Mouse (Mus musculus): ENCODE measurements around the gene Abr. TPM values are rescaled to one million over a fixed set of nuclear protein-coding genes. Genes with fewer than 3 reads are reported as not detected.

The Abr gene
- polyA plus RNA-seq, 1 experiment from 2014 or later = 44.9 TPM

GRCm38 (mm10) chr11:76449520-76450201 lies 172.5 kb downstream of the Abr start:
- Histone ChIP-seq H3K27ac (ENCODE audit: low read depth, low read length) (peak overlapping the region; percentile 82), H3K36me3 (ENCODE audit: control insufficient read depth, insufficient read depth, low read length) (0 out of 2 replicates have a peak, but pooled peaks cover 3% of the 10 kb centered on the region), H3K9me3 (ENCODE audit: control insufficient read depth, low read length) (no peaks in the 10 kb centered on the region), H3K4me2 (ENCODE audit: low read depth) (peak overlapping the region; percentile 9; the same call in 1 of the 2 replicates), H3K4me1 (ENCODE audit: control insufficient read depth, insufficient read depth, low read length) (peaks cover 27% of the 10 kb centered on the region), H3K4me3 (ENCODE audit: low read depth, low read length) (no peak overlapping the region), H3K27me3 (ENCODE audit: control insufficient read depth, insufficient read depth, low read length) (no peaks in the 10 kb centered on the region), H3K9ac (ENCODE audit: low read length) (peak overlapping the region; percentile 9)
- WGBS = 14% methylated on average over 15 of the region's 15 CpGs
- ATAC-seq (ENCODE audit: insufficient read depth, low FRiP score, low TSS enrichment) = peak; percentile 80
- DNase-seq (ENCODE audit: low spot score) = peak; percentile 65

GRCm38 (mm10) chr11:76446251-76446650 lies 175.9 kb downstream of the Abr start:
- ATAC-seq (ENCODE audit: insufficient read depth, low FRiP score, low TSS enrichment) (no peak), DNase-seq (ENCODE audit: low spot score) (peak; percentile 69)
- WGBS = 2% methylated on average over 10 of the region's 10 CpGs
- Histone ChIP-seq H3K36me3 (ENCODE audit: control insufficient read depth, insufficient read depth, low read length) (no peaks in the 10 kb centered on the region), H3K4me3 (ENCODE audit: low read depth, low read length) (no peak overlapping the region), H3K4me2 (ENCODE audit: low read depth) (no peak overlapping the region), H3K27ac (ENCODE audit: low read depth, low read length) (0 out of 2 replicates have a peak overlapping the region, but pooled peaks have one; percentile 10), H3K9me3 (ENCODE audit: control insufficient read depth, low read length) (no peaks in the 10 kb centered on the region), H3K9ac (ENCODE audit: low read length) (no peak overlapping the region), H3K4me1 (ENCODE audit: control insufficient read depth, insufficient read depth, low read length) (peaks cover 27% of the 10 kb centered on the region), H3K27me3 (ENCODE audit: control insufficient read depth, insufficient read depth, low read length) (no peaks in the 10 kb centered on the region)

- Histone ChIP-seq H3K27ac (ENCODE audit: low read depth, low read length) (no peak overlapping the region), H3K9me3 (ENCODE audit: control insufficient read depth, low read length) (no peaks in the 10 kb centered on the region), H3K9ac (ENCODE audit: low read length) (no peak overlapping the region), H3K27me3 (ENCODE audit: control insufficient read depth, insufficient read depth, low read length) (no peaks in the 10 kb centered on the region), H3K4me2 (ENCODE audit: low read depth) (no peak overlapping the region), H3K4me3 (ENCODE audit: low read depth, low read length) (no peak overlapping the region), H3K4me1 (ENCODE audit: control insufficient read depth, insufficient read depth, low read length) (peaks cover 26% of the 10 kb centered on the region), H3K36me3 (ENCODE audit: control insufficient read depth, insufficient read depth, low read length) (no peaks in the 10 kb centered on the region)
- no peak for DNase-seq (ENCODE audit: low spot score)
- WGBS = 39% methylated on average over 8 of the region's 8 CpGs
- ATAC-seq (ENCODE audit: insufficient read depth, low FRiP score, low TSS enrichment) = no peak
These were observed 176.7 kb downstream of the Abr start for GRCm38 (mm10) chr11:76445459-76445858.

DNA sequence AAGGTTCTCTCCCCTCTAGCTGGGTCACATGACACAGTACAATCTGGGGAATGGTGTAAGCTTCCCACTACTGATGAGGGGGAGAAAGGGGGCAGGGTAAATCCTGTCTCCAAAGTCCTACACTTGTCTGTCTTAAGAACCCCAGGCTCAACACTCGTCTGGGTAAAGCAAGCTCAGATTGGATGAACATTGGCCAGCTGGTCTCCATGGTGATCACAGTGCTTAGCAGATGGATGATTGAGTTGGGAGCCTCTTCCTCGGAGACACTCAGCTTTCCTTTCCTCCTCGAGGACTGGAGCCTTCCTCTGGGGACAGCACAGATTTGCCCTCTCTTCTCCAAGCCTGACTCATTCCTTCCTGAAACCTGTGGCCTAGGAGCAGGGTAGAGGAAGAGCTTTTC lies 182.4 kb downstream of the Abr start:
- Histone ChIP-seq H3K9me3 (ENCODE audit: control insufficient read depth, low read length) (no peaks in the 10 kb centered on the region), H3K36me3 (ENCODE audit: control insufficient read depth, insufficient read depth, low read length) (0 out of 2 replicates have a peak, but pooled peaks cover 2% of the 10 kb centered on the region), H3K4me3 (ENCODE audit: low read depth, low read length) (no peak overlapping the region), H3K27ac (ENCODE audit: low read depth, low read length) (no peak overlapping the region), H3K4me2 (ENCODE audit: low read depth) (no peak overlapping the region), H3K9ac (ENCODE audit: low read length) (no peak overlapping the region), H3K4me1 (ENCODE audit: control insufficient read depth, insufficient read depth, low read length) (peaks cover 3% of the 10 kb centered on the region; the same call in 1 of the 2 replicates), H3K27me3 (ENCODE audit: control insufficient read depth, insufficient read depth, low read length) (no peaks in the 10 kb centered on the region)
- WGBS = 16% methylated on average over 3 of the region's 3 CpGs
- no peak for DNase-seq (ENCODE audit: low spot score)
- no peak for ATAC-seq (ENCODE audit: insufficient read depth, low FRiP score, low TSS enrichment)

GRCm38 (mm10) chr11:76436864-76437437 lies 185.2 kb downstream of the Abr start:
- H3K4me3 ChIP-seq (ENCODE audit: low read depth, low read length) = peak overlapping the region; percentile 26
- peak overlapping the region; percentile 45 for H3K4me2 ChIP-seq (ENCODE audit: low read depth)
- H3K27me3 ChIP-seq (ENCODE audit: control insufficient read depth, insufficient read depth, low read length) = no peaks in the 10 kb centered on the region
- peak overlapping the region; percentile 47 for H3K9ac ChIP-seq (ENCODE audit: low read length)
- ATAC-seq (ENCODE audit: insufficient read depth, low FRiP score, low TSS enrichment) = peak; percentile 48; the same call in 1 of the 2 replicates
- 0 out of 2 replicates have a peak, but pooled peaks cover 2% of the 10 kb centered on the region for H3K36me3 ChIP-seq (ENCODE audit: control insufficient read depth, insufficient read depth, low read length)
- 3% methylated on average over 28 of the region's 28 CpGs for WGBS
- no peaks in the 10 kb centered on the region for H3K9me3 ChIP-seq (ENCODE audit: control insufficient read depth, low read length)
- peak; percentile 61 for DNase-seq (ENCODE audit: low spot score)
- H3K27ac ChIP-seq (ENCODE audit: low read depth, low read length) = peak overlapping the region; percentile 49; the same call in 1 of the 2 replicates
- peaks cover 3% of the 10 kb centered on the region; the same call in 1 of the 2 replicates for H3K4me1 ChIP-seq (ENCODE audit: control insufficient read depth, insufficient read depth, low read length)

GRCm38 (mm10) chr11:76436009-76436408 lies 186.1 kb downstream of the Abr start:
- Histone ChIP-seq H3K4me3 (ENCODE audit: low read depth, low read length) (no peak overlapping the region), H3K4me2 (ENCODE audit: low read depth) (peak overlapping the region; percentile 8; the same call in 1 of the 2 replicates), H3K9me3 (ENCODE audit: control insufficient read depth, low read length) (no peaks in the 10 kb centered on the region), H3K4me1 (ENCODE audit: control insufficient read depth, insufficient read depth, low read length) (peaks cover 3% of the 10 kb centered on the region; the same call in 1 of the 2 replicates), H3K27ac (ENCODE audit: low read depth, low read length) (no peak overlapping the region), H3K36me3 (ENCODE audit: control insufficient read depth, insufficient read depth, low read length) (0 out of 2 replicates have a peak, but pooled peaks cover 2% of the 10 kb centered on the region), H3K27me3 (ENCODE audit: control insufficient read depth, insufficient read depth, low read length) (no peaks in the 10 kb centered on the region), H3K9ac (ENCODE audit: low read length) (no peak overlapping the region)
- WGBS = 81% methylated on average over 5 of the region's 5 CpGs
- ATAC-seq (ENCODE audit: insufficient read depth, low FRiP score, low TSS enrichment) (no peak), DNase-seq (ENCODE audit: low spot score) (no peak)

- DNase-seq (ENCODE audit: low spot score) (no peak), ATAC-seq (ENCODE audit: insufficient read depth, low FRiP score, low TSS enrichment) (no peak)
- Histone ChIP-seq H3K27ac (ENCODE audit: low read depth, low read length) (peak overlapping the region; percentile 62), H3K9me3 (ENCODE audit: control insufficient read depth, low read length) (no peaks in the 10 kb centered on the region), H3K4me1 (ENCODE audit: control insufficient read depth, insufficient read depth, low read length) (0 out of 2 replicates have a peak, but pooled peaks cover 3% of the 10 kb centered on the region), H3K27me3 (ENCODE audit: control insufficient read depth, insufficient read depth, low read length) (no peaks in the 10 kb centered on the region), H3K9ac (ENCODE audit: low read length) (peak overlapping the region; percentile 15), H3K4me2 (ENCODE audit: low read depth) (no peak overlapping the region), H3K4me3 (ENCODE audit: low read depth, low read length) (no peak overlapping the region), H3K36me3 (ENCODE audit: control insufficient read depth, insufficient read depth, low read length) (no peaks in the 10 kb centered on the region; the same call in 1 of the 2 replicates)
- WGBS = 70% methylated on average over 6 of the region's 6 CpGs
These were observed 192.0 kb downstream of the Abr start for GRCm38 (mm10) chr11:76429966-76430631.

- no peak overlapping the region for H3K27ac ChIP-seq (ENCODE audit: low read depth, low read length)
- WGBS = 72% methylated on average over 7 of the region's 7 CpGs
These were observed 192.6 kb downstream of the Abr start for GRCm38 (mm10) chr11:76429556-76429955.

More at GRCm38 (mm10) chr11:76429556-76429955, 192.6 kb downstream of the Abr start:
- H3K9ac ChIP-seq (ENCODE audit: low read length) = no peak overlapping the region; the same call in 1 of the 2 replicates
- no peaks in the 10 kb centered on the region for H3K9me3 ChIP-seq (ENCODE audit: control insufficient read depth, low read length)
- no peaks in the 10 kb centered on the region for H3K27me3 ChIP-seq (ENCODE audit: control insufficient read depth, insufficient read depth, low read length)
- 0 out of 2 replicates have a peak, but pooled peaks cover 3% of the 10 kb centered on the region for H3K4me1 ChIP-seq (ENCODE audit: control insufficient read depth, insufficient read depth, low read length)
- no peaks in the 10 kb centered on the region; the same call in 1 of the 2 replicates for H3K36me3 ChIP-seq (ENCODE audit: control insufficient read depth, insufficient read depth, low read length)
- no peak overlapping the region for H3K4me2 ChIP-seq (ENCODE audit: low read depth)
- H3K4me3 ChIP-seq (ENCODE audit: low read depth, low read length) = no peak overlapping the region
- no peak for DNase-seq (ENCODE audit: low spot score)
- no peak for ATAC-seq (ENCODE audit: insufficient read depth, low FRiP score, low TSS enrichment)
